Mouse (Mus musculus) kidney, adult 2 months (tissue): ENCODE results near the gene Fmn2.

Source experiments
- CTCF ChIP-seq: fragments of 200-500 bp; conservative IDR thresholded peaks from 2 replicates; pipeline ENCODE4 v1.5.1; 2011; ENCODE audit warnings: low read depth, mild to moderate bottlenecking, control low read depth, low read length, moderate library complexity, mixed read lengths; ENCODE audit not compliant: insufficient read depth, insufficient read length
- POLR2A ChIP-seq: fragments of 200-500 bp; IDR thresholded peaks from one replicate; pipeline ENCODE4 v1.6.1; 2011; ENCODE audit warnings: low read depth, low read length, control low read depth

GRCm38 (mm10) chr1:174600620-174601019 is 99.0 kb downstream of the Fmn2 start:
- no peak for TF ChIP-seq POLR2A
- TF ChIP-seq CTCF = no peak
